Mouse (Mus musculus) liver, embryonic 14.5 days (tissue): ENCODE measurements around the gene Mon2.

ENCODE experiments used
- CTCF ChIP-seq: IDR thresholded peaks from 2 replicates; pipeline ENCODE4 v1.5.1; 2016; ENCODE audit warnings: antibody characterized with exemption, low read depth, control low read depth
- EP300 ChIP-seq: IDR thresholded peaks from 2 replicates; pipeline ENCODE4 v1.6.1; 2016; ENCODE audit warnings: antibody characterized with exemption, low read depth

DNA sequence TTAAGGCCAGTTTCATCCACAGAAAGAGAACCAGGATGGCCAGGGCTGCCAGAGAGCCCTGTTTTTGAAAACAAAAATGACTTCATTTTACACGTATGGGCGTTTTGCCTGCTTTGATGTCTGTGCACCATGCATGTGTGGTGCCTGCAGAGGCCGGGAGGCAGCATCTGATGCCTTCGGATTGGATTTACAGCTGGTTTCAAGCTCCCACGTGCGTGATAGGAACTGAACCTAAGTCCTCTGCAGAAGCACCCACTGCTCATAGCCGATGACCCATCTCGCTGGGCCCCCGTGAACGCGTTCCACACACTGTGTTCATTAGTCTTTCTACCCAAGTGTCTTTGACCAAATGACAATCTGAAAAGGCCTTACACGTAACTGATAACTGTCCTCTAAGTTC is 96.2 kb downstream of the Mon2 start:
- TF ChIP-seq CTCF (no peak), EP300 (no peak)
